Mouse (Mus musculus) neutrophil, adult 65 days (primary cell): Measurements from ENCODE around the gene Olfr1445. TPM values are rescaled to one million over a fixed set of nuclear protein-coding genes. Genes with fewer than 3 reads are reported as not detected.

Experiments
- total RNA-seq: library from RNA; stranded (reverse); gene quantifications from 2 replicates; pipeline ENCODE4 v1.2.4, GENCODE M21; 2023

Gene Olfr1445
- not detected in 2 replicates for total RNA-seq

GRCm38 (mm10) chr19:12883555-12883954 is at the start of gene Olfr1445:
TSS of gene Olfr1445 (plus strand) at chr19:12883855.

DNA sequence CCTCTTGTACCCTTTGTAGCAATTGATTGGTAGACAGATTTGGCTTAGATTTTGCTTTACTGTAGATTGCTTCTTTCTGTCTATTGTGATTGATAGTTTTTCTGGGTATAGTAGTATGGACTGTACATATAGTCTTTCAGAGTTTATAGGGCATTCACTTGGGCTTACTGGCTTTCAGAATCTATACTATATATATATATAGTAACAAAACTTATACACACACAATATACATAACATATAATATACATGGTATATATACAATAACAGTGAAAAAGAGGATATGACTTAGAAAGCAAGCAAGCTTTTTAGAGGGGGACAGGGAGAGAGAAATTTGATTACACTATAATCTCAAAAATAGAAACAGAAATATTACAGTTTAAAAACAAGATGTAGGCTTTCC is 37.3 kb upstream of the Olfr1445 start, which contains the start of gene Gm5244:
Gene Gm5244 (plus strand): TSS at position 301 of the 400 bp plus-strand sequence.

DNA sequence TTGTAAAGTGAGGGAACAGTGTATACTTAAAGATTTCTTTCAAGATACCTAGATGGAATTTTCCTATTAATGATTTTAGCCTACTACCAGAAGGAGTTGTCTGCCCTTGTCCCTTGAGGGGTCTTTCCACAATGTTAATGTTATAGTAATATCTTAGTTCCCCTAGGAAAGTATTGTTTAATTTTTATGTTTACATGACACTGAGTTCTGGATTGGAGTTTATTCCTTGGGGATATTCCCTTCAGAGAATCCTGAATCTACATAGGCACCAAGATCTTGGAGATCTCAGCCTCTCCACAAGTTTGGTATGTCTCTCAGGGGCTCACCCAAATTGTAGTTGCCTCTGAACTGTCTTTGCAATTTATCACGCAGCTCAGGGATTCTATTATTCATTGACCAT is 26.7 kb upstream of the Olfr1445 start, which contains the start of gene Olfr1444:
Gene Olfr1444 (plus strand): TSS at position 301 of the 400 bp plus-strand sequence.

GRCm38 (mm10) chr19:12893424-12893823 is 9.8 kb downstream of the Olfr1445 start, which contains the start of gene Olfr1446:
TSS of gene Olfr1446 (minus strand) at chr19:12893524.

GRCm38 (mm10) chr19:12903643-12904042 is 20.0 kb downstream of the Olfr1445 start, which contains the start of gene Olfr1447:
TSS of gene Olfr1447 (minus strand) at chr19:12903743.

DNA sequence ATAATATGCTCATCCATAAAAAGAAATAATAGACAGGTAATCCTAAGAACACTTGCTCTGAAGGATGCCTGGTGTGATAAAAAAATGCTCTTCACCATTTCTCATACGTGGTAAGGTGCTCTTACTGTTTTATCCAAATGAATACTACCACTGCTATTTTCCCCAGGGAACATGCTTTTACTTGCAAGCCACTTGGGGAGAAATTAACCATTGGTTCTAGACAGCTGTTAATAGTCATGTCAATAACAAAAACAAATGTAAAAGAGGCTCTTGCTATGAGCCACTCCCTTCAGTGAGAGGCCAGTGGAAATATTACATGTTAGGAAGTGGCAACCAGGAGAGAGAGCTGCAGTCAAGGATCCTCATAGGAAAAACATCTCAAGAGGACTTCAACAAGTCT is 40.7 kb downstream of the Olfr1445 start, which contains the start of gene Olfr1448:
Gene Olfr1448 (minus strand): TSS at position 101 of the 400 bp plus-strand sequence.

DNA sequence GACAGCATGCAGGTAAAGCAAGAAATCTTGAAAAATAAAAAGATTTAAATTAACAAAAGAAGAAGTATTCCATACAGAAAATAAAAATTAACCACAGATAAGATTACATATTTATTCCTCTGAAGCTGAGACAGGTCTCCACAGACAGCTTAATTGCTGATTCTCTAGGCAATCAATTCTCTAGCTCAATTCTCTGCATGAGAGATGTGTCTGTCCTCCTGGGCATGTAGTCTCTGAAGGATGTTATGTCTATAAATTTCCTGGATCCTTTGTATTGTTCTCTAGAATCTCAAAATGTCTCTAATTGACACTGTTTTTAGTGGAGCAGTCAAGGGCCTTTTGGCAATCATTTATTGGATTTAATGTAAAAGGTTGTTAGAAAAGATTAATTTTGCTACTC is 46.9 kb downstream of the Olfr1445 start, which contains the start of gene Olfr1449:
Gene Olfr1449 (plus strand): TSS at position 301 of the 400 bp plus-strand sequence.

Other genes with a start within 250 kb of the Olfr1445 start
- not detected in 2 replicates for gene Olfr1442, start 213.4 kb upstream of the Olfr1445 start, total RNA-seq
- gene Olfr1443, start 205.7 kb upstream of the Olfr1445 start, total RNA-seq, result not detected in 2 replicates
- not detected in 2 replicates for gene Keg1, start 188.1 kb upstream of the Olfr1445 start, total RNA-seq
- 1.9 and 2.5 TPM in 2 replicates for gene Cntf, start 118.2 kb upstream of the Olfr1445 start, total RNA-seq
- gene Zfp91, start 87.7 kb upstream of the Olfr1445 start, total RNA-seq, result 53.4 and 64.8 TPM in 2 replicates
- gene Lpxn, start 87.7 kb upstream of the Olfr1445 start, total RNA-seq, result 10.0 and 10.1 TPM in 2 replicates
- gene Gm5244, start 37.2 kb upstream of the Olfr1445 start, total RNA-seq, result 0.66 TPM in 1 of 2 replicates, not detected in the other
- not detected in 2 replicates for gene Olfr1444, start 26.6 kb upstream of the Olfr1445 start, total RNA-seq
- not detected in 2 replicates for gene Olfr1446, start 9.7 kb downstream of the Olfr1445 start, total RNA-seq
- not detected in 2 replicates for gene Olfr1447, start 19.9 kb downstream of the Olfr1445 start, total RNA-seq
- gene Olfr1448, start 40.6 kb downstream of the Olfr1445 start, total RNA-seq, result not detected in 2 replicates
- not detected in 2 replicates for gene Olfr1449, start 47.0 kb downstream of the Olfr1445 start, total RNA-seq
- gene Olfr1450, start 66.4 kb downstream of the Olfr1445 start, total RNA-seq, result not detected in 2 replicates
- not detected in 2 replicates for gene Olfr1451, start 111.2 kb downstream of the Olfr1445 start, total RNA-seq
- not detected in 2 replicates for gene Olfr1453, start 144.5 kb downstream of the Olfr1445 start, total RNA-seq
- gene Olfr1454, start 176.8 kb downstream of the Olfr1445 start, total RNA-seq, result not detected in 2 replicates
- not detected in 2 replicates for gene Olfr1457, start 214.0 kb downstream of the Olfr1445 start, total RNA-seq
- gene Olfr1458, start 222.9 kb downstream of the Olfr1445 start, total RNA-seq, result not detected in 2 replicates